Mouse (Mus musculus): ENCODE measurements around the gene Ap2a1.

DNA sequence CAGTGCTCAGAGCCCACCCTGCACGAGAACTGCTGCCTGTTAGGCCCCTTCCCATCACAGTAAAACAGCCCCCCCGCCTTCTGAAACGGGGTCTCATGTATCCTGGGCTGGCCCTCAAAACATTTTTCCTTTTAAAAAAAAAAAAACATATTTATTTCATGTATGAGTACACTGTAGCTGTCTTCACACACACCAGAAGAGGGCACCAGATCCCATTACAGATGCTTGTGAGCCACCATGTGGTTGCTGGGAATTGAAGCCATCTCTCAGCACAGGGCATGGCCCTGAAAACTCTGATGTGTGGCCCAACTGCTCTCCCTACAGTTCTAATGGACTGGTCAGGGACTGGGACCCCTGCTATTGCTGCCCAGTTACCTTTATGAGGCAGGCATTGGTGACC is 49.0 kb upstream of the Ap2a1 start:
- TF ChIP-seq CTCF (conservative IDR thresholded peaks at IDR 0.05; ENCODE audit: low read length) (no peak), POU5F1 (IDR thresholded peaks at IDR 0.05; ENCODE audit: borderline replicate concordance, low read length) (no peak), NANOG (IDR thresholded peaks at IDR 0.05; ENCODE audit: borderline replicate concordance, low read length) (no peak)
